Mouse (Mus musculus) WW6 (cell line): ENCODE data around the gene P2ry2.

Source experiments
- DNase-seq: peaks from one replicate; pipeline ENCODE4 v3.0.0-alpha.2; 2013; ENCODE audit warnings: low read depth, low spot score

The P2ry2 gene

GRCm38 (mm10) chr7:100984452-100985395 lies 27.9 kb downstream of the P2ry2 start:
- DNase-seq = no peak

GRCm38 (mm10) chr7:100979175-100979574 lies 33.5 kb downstream of the P2ry2 start:
- no peak for DNase-seq

- no peak for DNase-seq
These were observed 34.5 kb downstream of the P2ry2 start for GRCm38 (mm10) chr7:100978171-100978570.

GRCm38 (mm10) chr7:100974135-100974903 lies 38.3 kb downstream of the P2ry2 start, which contains the start of gene P2ry6:
Gene P2ry6, minus strand, starts transcription at chr7:100974649.
- no peak for DNase-seq

GRCm38 (mm10) chr7:100972875-100973274 lies 39.8 kb downstream of the P2ry2 start:
- DNase-seq = no peak

GRCm38 (mm10) chr7:100968874-100969659 lies 43.6 kb downstream of the P2ry2 start:
- no peak for DNase-seq

GRCm38 (mm10) chr7:100968376-100968775 lies 44.3 kb downstream of the P2ry2 start:
- no peak for DNase-seq

- DNase-seq = no peak
These were observed 44.8 kb downstream of the P2ry2 start for GRCm38 (mm10) chr7:100967850-100968249.

GRCm38 (mm10) chr7:100966014-100966413 lies 46.7 kb downstream of the P2ry2 start:
- no peak for DNase-seq

GRCm38 (mm10) chr7:100965079-100965478 lies 47.6 kb downstream of the P2ry2 start:
- no peak for DNase-seq

GRCm38 (mm10) chr7:100964242-100964641 lies 48.4 kb downstream of the P2ry2 start:
- no peak for DNase-seq

GRCm38 (mm10) chr7:100963381-100963780 lies 49.3 kb downstream of the P2ry2 start:
- DNase-seq = no peak

- no peak for DNase-seq
These were observed 51.5 kb downstream of the P2ry2 start for GRCm38 (mm10) chr7:100961146-100961545.

- DNase-seq = no peak
These were observed 52.2 kb downstream of the P2ry2 start for GRCm38 (mm10) chr7:100960462-100960861.

GRCm38 (mm10) chr7:100958426-100958825 lies 54.2 kb downstream of the P2ry2 start:
- DNase-seq = no peak

- no peak for DNase-seq
These were observed 60.0 kb downstream of the P2ry2 start for GRCm38 (mm10) chr7:100952686-100953085.

- no peak for DNase-seq
These were observed 60.8 kb downstream of the P2ry2 start for GRCm38 (mm10) chr7:100951903-100952302.

GRCm38 (mm10) chr7:100950481-100951010 lies 62.1 kb downstream of the P2ry2 start:
- no peak for DNase-seq

- no peak for DNase-seq
These were observed 62.6 kb downstream of the P2ry2 start for GRCm38 (mm10) chr7:100950031-100950430.
